Mouse (Mus musculus) adrenal gland, adult (tissue): ENCODE results near the gene Impdh1.
A peak's percentile ranks its signal among the peaks of the same experiment; 100 is the strongest.

ENCODE experiments used
- DNase-seq, 2 experiments: peaks; one replicate each; pipeline ENCODE4 v3.0.0; 2022 to 2023; ENCODE audit warnings: low spot score in 1 of 2; ENCODE audit not compliant: inconsistent age in 2 of 2

Impdh1 gene

DNA sequence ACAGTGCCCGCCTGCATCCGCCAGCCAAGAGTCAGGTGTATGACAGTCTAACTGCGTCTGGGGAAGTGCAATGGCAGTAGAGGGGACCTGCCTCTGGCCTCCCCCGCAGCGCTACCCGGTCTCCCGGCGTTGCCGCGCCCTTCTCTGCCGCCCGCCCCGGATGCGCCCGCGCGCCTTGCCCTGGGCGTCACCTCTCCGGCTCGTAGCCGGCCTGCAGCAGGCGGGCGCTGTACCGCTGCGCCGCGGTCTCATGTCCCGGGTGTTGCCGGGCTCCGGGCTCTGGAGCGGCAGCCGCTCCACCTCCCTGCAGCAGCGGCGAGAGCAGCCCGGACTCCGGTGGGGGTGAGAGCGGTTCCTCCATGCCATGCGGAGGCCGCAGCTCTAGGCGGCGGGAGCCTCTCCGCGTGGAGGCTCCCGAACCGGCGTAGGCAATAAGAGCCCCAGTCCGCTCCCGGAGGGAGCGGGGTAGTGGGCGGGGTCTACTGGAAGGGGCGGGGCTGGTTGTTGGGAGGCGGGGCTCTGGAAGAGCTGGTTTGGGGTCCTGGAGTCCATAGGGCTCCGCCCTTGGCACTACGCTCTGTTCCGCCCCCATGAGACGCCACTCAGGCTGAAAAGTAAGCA is at the start of gene Impdh1:
TSS of gene Impdh1 (minus strand) at position 484 of the 621 bp plus-strand sequence.
- peak; percentile 85 to 96 for DNase-seq

DNA sequence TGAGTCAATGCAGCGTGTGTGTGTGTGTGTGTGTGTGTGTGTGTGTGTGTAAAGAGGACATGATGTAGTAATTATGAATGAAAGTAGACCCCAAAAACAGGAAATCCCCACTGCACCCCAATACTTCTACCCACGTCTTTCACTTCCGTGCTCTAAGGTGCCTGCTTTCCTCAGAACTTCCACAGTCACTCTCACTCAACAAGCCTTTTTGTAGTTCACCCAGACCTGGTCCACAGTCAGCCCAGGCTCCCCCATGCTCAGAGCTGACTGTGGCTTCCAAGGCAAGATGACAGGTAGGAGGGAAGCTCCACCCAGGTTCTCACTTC is 48.3 kb upstream of the Impdh1 start:
- no peak for DNase-seq

- peak in 1 of 2 experiments; percentile 70 for DNase-seq
Measured at GRCm38 (mm10) chr6:29263650-29264455, 47.7 kb upstream of the Impdh1 start.

- DNase-seq = no peak
Measured at GRCm38 (mm10) chr6:29261831-29262230, 45.7 kb upstream of the Impdh1 start.

DNA sequence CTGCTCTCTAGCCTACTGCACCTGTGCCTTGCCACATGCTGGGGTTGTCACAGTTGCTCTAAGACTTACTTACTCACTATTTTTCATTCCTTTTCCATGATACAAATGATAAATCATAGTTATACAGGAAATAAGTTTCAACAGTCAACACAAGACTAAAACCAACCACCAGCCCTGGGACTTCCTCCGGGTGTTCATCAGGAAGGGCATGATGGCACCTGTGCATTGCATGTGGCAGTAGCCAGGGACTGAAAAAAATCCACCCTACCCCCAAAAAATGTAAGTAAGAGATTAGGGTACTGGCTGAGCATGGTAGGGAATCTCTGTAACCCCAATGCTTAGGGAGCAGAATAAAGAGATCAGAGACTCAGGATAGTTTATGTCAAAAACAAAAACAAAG is 43.3 kb upstream of the Impdh1 start:
- no peak for DNase-seq

- peak in 1 of 2 experiments; percentile 41 for DNase-seq
Measured at GRCm38 (mm10) chr6:29247072-29247471, 30.9 kb upstream of the Impdh1 start.

- DNase-seq = no peak
Measured at GRCm38 (mm10) chr6:29246585-29246984, 30.4 kb upstream of the Impdh1 start.

- DNase-seq = no peak
Measured at GRCm38 (mm10) chr6:29246183-29246582, 30.0 kb upstream of the Impdh1 start.

DNA sequence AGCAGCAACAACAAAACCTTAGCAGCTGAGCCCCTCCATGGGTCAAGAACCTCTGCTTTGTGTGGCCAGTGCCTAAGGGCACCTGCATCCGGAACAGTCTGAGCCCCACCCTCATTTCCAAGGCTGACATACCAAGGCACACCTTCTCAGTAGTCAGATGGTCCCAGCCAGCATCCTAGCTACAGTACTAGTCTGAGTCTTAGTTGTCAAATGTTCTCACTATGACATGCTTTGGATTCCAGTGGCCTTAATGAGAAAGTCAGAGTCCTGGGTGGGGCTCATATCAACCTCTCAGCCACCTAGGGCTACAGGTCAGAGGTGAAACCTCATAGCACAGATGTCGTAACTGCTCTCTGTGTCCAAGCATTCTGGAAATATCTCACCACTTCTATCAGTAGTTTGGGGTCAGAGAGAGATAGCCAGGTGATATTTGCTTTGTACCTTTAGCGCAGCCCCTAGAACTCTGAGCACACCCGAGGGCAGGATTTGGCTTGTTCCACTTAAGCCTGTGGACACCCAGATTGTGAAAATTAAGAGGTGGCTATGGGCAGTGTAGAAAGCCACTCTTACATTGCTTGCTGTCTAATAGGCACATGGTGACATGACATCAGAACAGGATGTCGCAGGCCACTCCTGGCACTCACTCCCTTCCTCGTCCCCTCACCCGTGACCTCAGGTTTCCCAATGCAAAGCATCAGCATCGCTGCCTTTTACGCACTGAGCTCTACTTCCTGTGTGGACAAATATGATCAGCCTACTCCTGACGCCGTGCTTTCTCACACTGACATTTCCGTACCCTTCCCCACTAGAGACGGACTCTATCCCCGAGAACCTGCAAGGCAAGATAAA is 29.3 kb upstream of the Impdh1 start:
- no peak for DNase-seq

DNA sequence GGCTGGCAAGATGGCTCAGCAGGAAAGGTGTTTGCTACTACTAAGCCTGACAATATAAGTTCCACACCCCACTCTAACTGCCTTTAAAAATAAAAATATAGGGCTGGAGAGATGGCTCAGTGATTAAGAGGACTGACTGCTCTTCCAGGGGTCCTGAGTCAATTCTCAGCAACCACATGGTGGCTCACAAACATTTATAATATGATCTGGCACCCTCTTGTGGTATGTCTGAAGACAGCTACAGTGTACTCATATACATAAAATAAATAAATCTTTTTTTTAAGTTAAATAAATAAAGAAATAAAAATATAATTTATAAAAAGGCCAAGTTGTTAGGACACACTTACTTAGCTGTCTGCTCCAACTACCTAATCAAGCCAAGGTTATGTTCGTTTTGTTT is 26.1 kb upstream of the Impdh1 start:
- DNase-seq = no peak

GRCm38 (mm10) chr6:29241697-29242096 is 25.5 kb upstream of the Impdh1 start:
- DNase-seq = peak in 1 of 2 experiments; percentile 44

GRCm38 (mm10) chr6:29240806-29241205 is 24.6 kb upstream of the Impdh1 start:
- peak; percentile 33 to 83 for DNase-seq

DNA sequence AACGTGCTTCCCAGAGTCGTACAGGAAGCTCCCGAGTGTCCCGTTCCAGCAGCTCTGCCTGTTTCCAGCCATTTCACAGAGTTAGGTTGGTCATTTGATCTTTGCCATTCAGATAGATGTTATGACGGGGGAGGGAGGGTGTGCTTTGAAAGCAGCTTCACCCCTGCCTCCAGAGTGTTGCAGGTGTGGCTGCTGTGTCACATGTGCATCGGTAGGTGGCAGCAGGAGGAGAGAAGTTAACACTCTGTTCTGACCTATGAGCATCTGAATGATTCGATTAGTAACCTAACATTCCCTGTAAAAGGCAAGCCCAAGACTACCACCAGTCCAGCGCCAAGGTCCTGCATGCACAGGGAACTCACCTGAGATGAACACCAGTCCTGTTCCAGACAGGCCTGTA is 18.1 kb upstream of the Impdh1 start:
- DNase-seq = peak in 1 of 2 experiments; percentile 41

GRCm38 (mm10) chr6:29233710-29234109 is 17.5 kb upstream of the Impdh1 start:
- DNase-seq = no peak

DNA sequence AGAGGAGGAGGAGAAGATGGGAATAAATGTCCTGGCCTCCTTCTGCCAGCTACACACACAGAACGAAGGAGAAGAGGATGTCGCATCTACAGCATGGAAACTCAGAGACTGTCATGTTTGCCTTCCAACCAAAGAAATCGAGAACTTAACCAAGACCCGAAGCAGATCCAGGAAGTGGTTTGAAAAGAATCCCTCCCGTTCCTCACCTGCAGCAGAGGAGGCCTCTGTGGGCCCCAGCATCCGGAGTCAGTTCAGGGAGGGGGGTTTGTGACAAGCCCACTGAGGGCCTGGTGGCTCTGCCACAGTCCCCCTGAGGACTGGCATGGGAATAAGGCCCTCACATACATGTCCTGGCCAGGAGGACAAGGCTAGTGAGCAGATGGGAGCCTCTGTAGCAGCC is 16.2 kb upstream of the Impdh1 start:
- no peak for DNase-seq

DNA sequence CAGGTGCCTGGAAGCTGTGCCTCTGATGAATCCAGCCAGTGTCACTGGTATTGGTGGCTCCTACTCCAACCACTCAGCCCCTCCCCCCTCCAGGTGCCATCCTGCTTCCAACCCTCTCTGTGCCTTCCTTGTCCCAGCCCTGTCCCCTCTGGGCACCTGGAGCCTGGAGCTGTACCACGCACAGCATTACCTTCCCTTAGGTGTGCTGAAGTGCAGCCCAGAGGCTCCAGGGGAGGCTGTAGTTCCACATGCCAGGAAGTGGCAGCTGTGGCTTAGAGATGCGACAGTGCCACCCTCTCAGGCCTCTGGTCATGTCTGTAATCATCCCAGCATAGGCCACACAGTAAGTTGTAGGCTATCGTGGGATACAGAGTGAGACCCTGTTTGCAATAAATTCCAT is 15.6 kb upstream of the Impdh1 start:
- no peak for DNase-seq

- no peak for DNase-seq
Measured at GRCm38 (mm10) chr6:29230386-29230785, 14.2 kb upstream of the Impdh1 start.

DNA sequence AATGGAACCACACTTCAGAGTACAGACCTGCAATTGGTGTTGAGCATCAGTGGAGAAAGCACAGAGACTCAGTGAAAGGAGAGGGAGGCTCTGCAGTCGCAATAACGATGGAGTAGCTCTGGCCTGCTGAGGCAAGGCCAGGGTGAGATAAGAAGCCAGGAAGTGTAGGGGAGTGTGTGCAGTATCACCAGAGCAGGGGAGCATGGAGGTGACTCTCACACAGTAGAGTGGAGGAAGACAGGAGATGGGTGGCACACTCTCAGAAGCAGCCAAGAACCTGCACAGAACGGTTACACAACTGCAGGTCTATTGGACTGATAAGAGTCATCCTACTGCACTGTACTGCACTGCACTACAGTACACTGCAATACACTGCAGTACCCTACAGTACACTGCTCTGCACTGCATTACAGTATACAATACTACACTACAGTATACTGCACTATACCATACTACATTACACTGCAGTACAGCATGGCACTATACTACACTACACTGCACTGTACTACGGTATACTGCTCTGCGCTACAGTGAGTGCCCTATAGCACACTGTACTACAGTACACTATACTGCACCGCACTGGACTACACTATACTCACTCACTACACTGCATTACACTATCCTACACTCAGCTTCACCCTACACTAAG is 13.2 kb upstream of the Impdh1 start:
- no peak for DNase-seq

DNA sequence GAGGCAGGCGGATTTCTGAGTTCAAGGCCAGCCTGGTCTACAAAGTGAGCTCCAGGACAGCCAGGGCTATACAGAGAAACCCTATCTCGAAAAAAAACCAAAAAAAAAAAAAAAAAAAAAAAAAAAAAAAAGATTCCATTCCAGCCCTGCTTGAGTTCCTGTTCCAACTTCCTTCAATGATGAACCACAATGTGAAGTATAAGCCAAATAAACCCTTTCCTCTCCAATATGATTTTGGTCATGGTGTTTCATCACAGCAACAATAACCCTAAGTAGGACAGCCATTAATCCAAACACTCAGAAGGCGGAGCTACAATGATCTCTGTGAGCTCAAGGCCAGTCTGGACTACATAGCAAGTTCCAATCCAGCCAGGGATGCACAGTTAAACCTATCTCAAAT is 1.6 kb upstream of the Impdh1 start:
- peak in 1 of 2 experiments; percentile 20 for DNase-seq

DNA sequence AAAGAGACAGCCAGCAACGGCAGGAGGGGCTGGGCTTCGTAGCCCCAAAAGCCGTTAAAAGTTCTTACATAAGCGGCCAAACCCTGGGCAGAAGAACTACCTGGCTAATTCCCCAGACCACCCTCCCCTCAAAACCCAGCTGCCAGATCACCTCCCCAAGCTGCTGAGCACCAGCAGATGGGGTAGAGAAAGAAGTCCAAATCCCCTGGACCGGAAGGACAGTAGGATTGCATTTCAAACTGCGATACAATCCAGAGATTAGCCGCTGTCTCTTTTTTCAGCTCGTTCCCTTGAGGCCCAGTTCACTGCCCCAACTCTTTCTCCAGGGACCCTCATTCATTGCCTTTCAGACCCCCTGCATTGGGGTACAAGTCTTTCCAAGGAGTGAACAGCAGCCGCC is 983 bp downstream of the Impdh1 start:
- no peak for DNase-seq

- DNase-seq = peak in 1 of 2 experiments; percentile 45
Measured at GRCm38 (mm10) chr6:29214776-29215175, 1.4 kb downstream of the Impdh1 start.
